Mouse (Mus musculus): ENCODE data around the gene Mrps36. TPM values are rescaled to one million over a fixed set of nuclear protein-coding genes. Genes with fewer than 3 reads are reported as not detected.
"Not testable (repeated sequence)": the region's sequence is repeated elsewhere in the genome, so short reads cannot be mapped to it uniquely, and the experiment has no call there.

The Mrps36 gene
- total RNA-seq, 2 experiments from 2014 or later = 99.2 to 100 TPM

GRCm38 (mm10) chr13:100743346-100744035, 968 bp downstream of the Mrps36 start:
- ATAC-seq (replicated peaks; ENCODE audit: low FRiP score, poor library complexity, severe bottlenecking) = peak; percentile 64

DNA sequence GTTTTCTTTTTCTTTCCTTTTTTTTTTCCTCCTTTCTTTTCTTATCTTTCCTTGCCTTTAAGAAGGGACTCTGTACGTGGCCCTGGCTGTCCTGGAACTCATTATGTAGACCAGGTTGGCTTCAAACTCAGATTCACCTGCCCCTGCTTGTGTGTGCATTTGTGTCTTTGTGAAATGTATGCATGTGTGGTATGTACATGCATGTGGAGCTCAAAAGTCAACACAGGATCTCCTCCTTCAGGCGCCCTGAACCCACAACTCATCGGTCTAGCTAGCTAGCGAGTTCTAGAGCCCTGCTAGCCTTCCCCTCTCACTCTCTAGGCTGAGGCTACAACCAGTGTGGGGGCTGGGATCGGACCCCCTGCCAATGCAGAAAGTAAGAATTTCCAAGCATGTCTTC, 1.6 kb downstream of the Mrps36 start:
- no peak for ATAC-seq (replicated peaks; ENCODE audit: low FRiP score, poor library complexity, severe bottlenecking)

DNA sequence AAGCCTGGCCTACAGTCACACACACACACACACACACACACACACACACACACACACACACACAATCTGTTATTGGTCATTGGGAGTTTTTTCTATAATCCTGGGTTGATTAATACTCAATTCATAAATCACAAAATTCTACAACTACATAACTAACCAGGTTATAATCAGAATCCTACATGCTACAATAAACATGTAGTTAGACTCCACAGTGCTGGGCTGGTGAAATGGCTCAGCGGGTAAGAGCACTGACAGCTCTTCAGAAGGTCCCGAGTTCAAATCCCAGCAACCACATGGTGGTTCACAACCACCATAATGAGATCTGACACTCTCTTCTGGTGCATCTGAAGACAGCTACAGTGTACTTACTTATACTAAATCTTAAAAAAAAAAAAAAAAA, 11.7 kb downstream of the Mrps36 start:
- no peak for ATAC-seq (replicated peaks; ENCODE audit: low FRiP score, poor library complexity, severe bottlenecking)

GRCm38 (mm10) chr13:100731462-100732046, 12.9 kb downstream of the Mrps36 start:
- ATAC-seq (replicated peaks; ENCODE audit: low FRiP score, poor library complexity, severe bottlenecking) = not testable (repeated sequence)

GRCm38 (mm10) chr13:100730861-100731176, 13.6 kb downstream of the Mrps36 start, which contains the start of gene Cdk7:
Gene Cdk7, minus strand, starts transcription at chr13:100730939.
- peak; percentile 100 for ATAC-seq (replicated peaks; ENCODE audit: low FRiP score, poor library complexity, severe bottlenecking)

- peak; percentile 76 for ATAC-seq (replicated peaks; ENCODE audit: low FRiP score, poor library complexity, severe bottlenecking)
These were observed 14.2 kb downstream of the Mrps36 start for GRCm38 (mm10) chr13:100730153-100730860.

GRCm38 (mm10) chr13:100728530-100728929, 15.9 kb downstream of the Mrps36 start:
- not testable (repeated sequence) for ATAC-seq (replicated peaks; ENCODE audit: low FRiP score, poor library complexity, severe bottlenecking)

GRCm38 (mm10) chr13:100728086-100728485, 16.4 kb downstream of the Mrps36 start:
- no peak for ATAC-seq (replicated peaks; ENCODE audit: low FRiP score, poor library complexity, severe bottlenecking)

DNA sequence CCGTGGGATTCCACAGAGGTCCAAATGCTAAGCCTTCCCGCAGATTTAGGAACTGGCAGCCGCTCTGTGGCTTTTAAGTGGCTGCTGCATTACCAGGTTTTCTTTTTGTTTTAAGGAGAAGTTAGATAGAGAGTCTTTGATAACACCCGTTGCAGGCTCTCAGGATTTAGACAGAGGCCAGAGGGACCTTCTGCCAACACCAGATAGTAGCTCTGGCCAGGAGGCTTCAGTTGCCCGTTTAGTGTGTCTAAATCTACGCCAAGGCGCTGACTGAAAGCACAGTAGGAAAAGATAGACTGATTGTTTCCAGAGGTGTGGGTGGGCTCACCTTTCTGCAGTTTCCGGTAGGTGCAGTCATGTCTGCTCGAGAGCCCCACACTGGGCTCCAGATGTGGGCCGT, 19.3 kb downstream of the Mrps36 start:
- peak; percentile 36; the same call in 1 of the 2 replicates for ATAC-seq (replicated peaks; ENCODE audit: low FRiP score, poor library complexity, severe bottlenecking)

- no peak for ATAC-seq (replicated peaks; ENCODE audit: low FRiP score, poor library complexity, severe bottlenecking)
These were observed 20.3 kb downstream of the Mrps36 start for GRCm38 (mm10) chr13:100724051-100724754.

GRCm38 (mm10) chr13:100721656-100722055, 22.8 kb downstream of the Mrps36 start:
- ATAC-seq (replicated peaks; ENCODE audit: low FRiP score, poor library complexity, severe bottlenecking) = no peak

DNA sequence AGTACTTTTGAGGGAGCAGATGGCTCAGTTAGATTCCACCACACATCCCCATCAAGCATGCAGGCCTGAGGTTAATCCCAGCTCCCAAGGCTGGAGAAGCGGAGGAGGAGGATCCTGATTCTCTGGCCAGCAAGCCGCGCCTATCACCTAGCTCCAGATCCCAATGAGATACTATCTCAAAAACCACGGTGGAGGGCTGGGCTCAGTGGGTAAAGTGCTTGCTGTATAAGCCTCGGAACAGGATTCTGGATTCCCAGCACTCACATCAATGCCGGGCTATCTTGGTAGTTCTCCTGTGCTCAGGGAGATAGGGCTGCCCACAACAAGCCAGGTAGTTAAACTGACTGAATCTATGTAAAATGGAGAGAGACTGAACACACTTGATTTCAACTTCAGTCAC, 29.0 kb downstream of the Mrps36 start:
- no peak for ATAC-seq (replicated peaks; ENCODE audit: low FRiP score, poor library complexity, severe bottlenecking)

- ATAC-seq (replicated peaks; ENCODE audit: low FRiP score, poor library complexity, severe bottlenecking) = no peak
These were observed 38.3 kb downstream of the Mrps36 start for GRCm38 (mm10) chr13:100706206-100706605.

DNA sequence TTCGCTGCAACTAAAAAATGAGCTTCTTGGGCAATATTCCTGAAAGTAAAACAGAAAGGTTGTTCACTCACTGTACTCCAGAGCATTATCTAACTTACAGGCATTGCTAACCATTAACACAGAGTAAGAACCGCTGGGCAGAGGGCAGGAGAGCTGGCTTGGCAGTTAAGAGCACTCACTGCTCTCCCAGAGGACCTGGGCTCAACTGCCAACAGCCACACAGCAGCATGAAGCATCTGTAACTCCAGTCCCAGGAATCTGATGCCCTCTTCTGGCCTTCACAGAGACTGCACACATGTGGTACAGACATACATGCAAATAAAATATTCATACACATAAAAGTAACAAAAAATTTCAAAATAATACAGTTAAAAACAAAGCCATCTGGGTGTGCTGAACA, 41.0 kb downstream of the Mrps36 start:
- no peak for ATAC-seq (replicated peaks; ENCODE audit: low FRiP score, poor library complexity, severe bottlenecking)

GRCm38 (mm10) chr13:100698866-100699265, 45.6 kb downstream of the Mrps36 start:
- no peak for ATAC-seq (replicated peaks; ENCODE audit: low FRiP score, poor library complexity, severe bottlenecking)

GRCm38 (mm10) chr13:100697541-100697940, 46.9 kb downstream of the Mrps36 start:
- no peak for ATAC-seq (replicated peaks; ENCODE audit: low FRiP score, poor library complexity, severe bottlenecking)

- no peak for ATAC-seq (replicated peaks; ENCODE audit: low FRiP score, poor library complexity, severe bottlenecking)
These were observed 56.9 kb downstream of the Mrps36 start for GRCm38 (mm10) chr13:100687513-100687912.
